Mouse (Mus musculus) spleen, postnatal 36 days (tissue): Measurements from ENCODE around the gene Tom1l2.
A peak's percentile ranks its signal among the peaks of the same experiment; 100 is the strongest.

ENCODE experiments used
- DNase-seq, 2 experiments: peaks; one replicate each; pipeline ENCODE4 v3.0.0; 2022; ENCODE audit warnings: low spot score in 2 of 2, mixed read lengths in 1 of 2

Gene Tom1l2

GRCm38 (mm10) chr11:60265271-60265985 is 87.3 kb downstream of the Tom1l2 start:
- DNase-seq, result no peak

- DNase-seq, result no peak
These were observed 88.1 kb downstream of the Tom1l2 start for GRCm38 (mm10) chr11:60264651-60265050.

GRCm38 (mm10) chr11:60262396-60262795 is 90.3 kb downstream of the Tom1l2 start:
- no peak for DNase-seq

- DNase-seq, result no peak
These were observed 92.0 kb downstream of the Tom1l2 start for GRCm38 (mm10) chr11:60260743-60261142.

- no peak for DNase-seq
These were observed 95.0 kb downstream of the Tom1l2 start for GRCm38 (mm10) chr11:60257696-60258095.

- DNase-seq, result no peak
These were observed 96.0 kb downstream of the Tom1l2 start for GRCm38 (mm10) chr11:60256713-60257112.

- DNase-seq, result no peak
These were observed 96.5 kb downstream of the Tom1l2 start for GRCm38 (mm10) chr11:60256176-60256681.

- DNase-seq, result no peak
These were observed 97.1 kb downstream of the Tom1l2 start for GRCm38 (mm10) chr11:60255639-60256038.

- no peak for DNase-seq
These were observed 97.5 kb downstream of the Tom1l2 start for GRCm38 (mm10) chr11:60255181-60255580.

- DNase-seq, result no peak
These were observed 98.4 kb downstream of the Tom1l2 start for GRCm38 (mm10) chr11:60254308-60254707.

- no peak for DNase-seq
These were observed 99.2 kb downstream of the Tom1l2 start for GRCm38 (mm10) chr11:60253546-60253945.

- peak; percentile 41 to 46 for DNase-seq
These were observed 101.6 kb downstream of the Tom1l2 start for GRCm38 (mm10) chr11:60250971-60251643.

- no peak for DNase-seq
These were observed 102.8 kb downstream of the Tom1l2 start for GRCm38 (mm10) chr11:60249885-60250284.

- no peak for DNase-seq
These were observed 103.9 kb downstream of the Tom1l2 start for GRCm38 (mm10) chr11:60248596-60249404.

- DNase-seq, result no peak
These were observed 104.8 kb downstream of the Tom1l2 start for GRCm38 (mm10) chr11:60247753-60248550.

- DNase-seq, result no peak
These were observed 106.6 kb downstream of the Tom1l2 start for GRCm38 (mm10) chr11:60246077-60246476.

GRCm38 (mm10) chr11:60244503-60245143 is 108.1 kb downstream of the Tom1l2 start:
- DNase-seq, result no peak

- DNase-seq, result no peak
These were observed 112.2 kb downstream of the Tom1l2 start for GRCm38 (mm10) chr11:60240509-60240908.

- no peak for DNase-seq
These were observed 117.4 kb downstream of the Tom1l2 start for GRCm38 (mm10) chr11:60235351-60235750.

GRCm38 (mm10) chr11:60233235-60233634 is 119.5 kb downstream of the Tom1l2 start:
- no peak for DNase-seq
